Mouse (Mus musculus) testis, adult 2 months (tissue): Measurements from ENCODE around the gene Spic.

ENCODE experiments used
- CTCF ChIP-seq: fragments of 200-500 bp; IDR thresholded peaks from 2 replicates; pipeline ENCODE4 v1.5.1; 2012; ENCODE audit warnings: low read depth, mild to moderate bottlenecking, inconsistent platforms, low read length, moderate library complexity; ENCODE audit not compliant: control insufficient read depth, insufficient read depth, insufficient replicate concordance
- POLR2A ChIP-seq: fragments of 200-500 bp; IDR thresholded peaks from 2 replicates; pipeline ENCODE4 v1.6.1; 2012; ENCODE audit warnings: low read depth, mild to moderate bottlenecking, inconsistent platforms, low read length, moderate library complexity; ENCODE audit not compliant: control insufficient read depth

GRCm38 (mm10) chr10:88627052-88627451 is 57.8 kb downstream of the Spic start:
- TF ChIP-seq CTCF (no peak), POLR2A (no peak)
